Mouse (Mus musculus) intestine, embryonic 14.5 days (tissue): ENCODE measurements around the gene Gm11444. TPM values are rescaled to one million over a fixed set of nuclear protein-coding genes. Genes with fewer than 3 reads are reported as not detected.

Source experiments
- ATAC-seq: fragments of 200-750 bp; cut with Nextera tagmentation; replicated peaks from 2 replicates; pipeline ENCODE4 v1.8.0; 2017; ENCODE audit warnings: low read depth, moderate number of reproducible peaks, moderate TSS enrichment, moderate library complexity; ENCODE audit not compliant: low FRiP score, low TSS enrichment
- DNase-seq: peaks from one replicate; pipeline ENCODE4 v3.0.0-alpha.2; 2018; ENCODE audit warnings: low spot score
- H3K27ac ChIP-seq: fragments of 300-500 bp; sonication (generic); 2 replicates; pipeline ENCODE4 v1.5.1; 2014; ENCODE audit warnings: low read depth, mild to moderate bottlenecking, control low read depth
- H3K27me3 ChIP-seq: fragments of 300-500 bp; sonication (generic); replicated peaks from 2 replicates; pipeline ENCODE4 v1.6.1; 2014; ENCODE audit warnings: low read length, control low read depth; ENCODE audit not compliant: control insufficient read depth, insufficient read depth
- H3K36me3 ChIP-seq: fragments of 300-500 bp; sonication (generic); 2 replicates; pipeline ENCODE4 v1.6.1; 2014; ENCODE audit warnings: low read length, control low read depth; ENCODE audit not compliant: control insufficient read depth, insufficient read depth
- H3K4me1 ChIP-seq: fragments of 300-500 bp; sonication (generic); replicated peaks from 2 replicates; pipeline ENCODE4 v1.6.1; 2014; ENCODE audit warnings: low read length, control low read depth, mixed read lengths; ENCODE audit not compliant: control insufficient read depth, insufficient read depth
- H3K4me2 ChIP-seq: fragments of 300-500 bp; sonication (generic); 2 replicates; pipeline ENCODE4 v1.6.1; 2014; ENCODE audit warnings: low read length
- H3K4me3 ChIP-seq: fragments of 300-500 bp; sonication (generic); 2 replicates; pipeline ENCODE4 v1.5.1; 2014; ENCODE audit warnings: low read depth, low read length, control low read depth, mixed read lengths
- H3K9ac ChIP-seq: fragments of 300-500 bp; sonication (generic); 2 replicates; pipeline ENCODE4 v1.6.1; 2014; ENCODE audit warnings: mild to moderate bottlenecking, low read length
- H3K9me3 ChIP-seq: fragments of 300-500 bp; sonication (generic); 2 replicates; pipeline ENCODE4 v1.6.1; 2016; ENCODE audit warnings: low read length, control low read depth; ENCODE audit not compliant: control insufficient read depth
- WGBS: fragments of 180-500 bp; shearing (Covaris S2); extraction: QIAGEN DNeasy Blood & Tissue Kit; methylation state at CpG from one replicate; pipeline ENCODE4 v1.1.7; 2014; 5-methylcytosine and 5-hydroxymethylcytosine counted together
- polyA plus RNA-seq: library from polyadenylated mRNA; unstranded; fragments of >200 nt; fragmentation: Nextera tagmentation; extraction: Ambion mirVana; gene quantifications from 2 replicates; pipeline ENCODE4 v1.2.1, GENCODE M21; 2014

Gene Gm11444
- polyA plus RNA-seq, 1 experiment from 2014 or later, result not detected

DNA sequence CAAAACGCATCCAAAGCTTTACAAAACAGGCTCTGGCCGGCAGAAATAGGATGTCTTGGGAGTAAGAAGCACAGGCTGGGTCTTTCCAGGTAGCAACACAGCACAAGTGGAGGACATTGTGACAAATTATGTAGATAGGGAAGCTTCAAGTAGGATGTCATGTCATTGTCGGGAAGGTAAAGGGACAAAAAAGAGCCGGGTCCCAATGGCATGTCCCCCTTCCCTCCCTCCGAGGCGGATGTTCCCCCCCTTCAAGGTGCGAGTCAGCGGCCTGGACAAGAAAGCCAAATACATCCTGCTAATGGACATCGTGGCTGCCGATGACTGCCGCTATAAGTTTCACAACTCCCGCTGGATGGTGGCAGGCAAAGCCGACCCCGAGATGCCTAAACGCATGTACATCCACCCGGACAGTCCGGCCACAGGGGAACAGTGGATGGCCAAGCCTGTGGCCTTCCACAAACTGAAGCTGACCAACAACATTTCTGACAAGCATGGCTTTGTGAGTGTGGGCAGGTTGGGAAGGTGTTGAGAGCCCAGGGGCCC, 15.7 kb downstream of the Gm11444 start:
- H3K27ac ChIP-seq, result peak overlapping the region; percentile 88
- ATAC-seq (no peak), DNase-seq (no peak)
- peaks cover 33% of the 10 kb centered on the region for H3K4me1 ChIP-seq
- WGBS, result 21% methylated on average over 17 of the region's 17 CpGs
- H3K4me3 ChIP-seq, result peak overlapping the region; percentile 63
- H3K9me3 ChIP-seq, result no peaks in the 10 kb centered on the region
- peaks cover 93% of the 10 kb centered on the region for H3K27me3 ChIP-seq
- H3K36me3 ChIP-seq, result no peaks in the 10 kb centered on the region
- H3K4me2 ChIP-seq, result peak overlapping the region; percentile 84
- H3K9ac ChIP-seq, result peak overlapping the region; percentile 78

DNA sequence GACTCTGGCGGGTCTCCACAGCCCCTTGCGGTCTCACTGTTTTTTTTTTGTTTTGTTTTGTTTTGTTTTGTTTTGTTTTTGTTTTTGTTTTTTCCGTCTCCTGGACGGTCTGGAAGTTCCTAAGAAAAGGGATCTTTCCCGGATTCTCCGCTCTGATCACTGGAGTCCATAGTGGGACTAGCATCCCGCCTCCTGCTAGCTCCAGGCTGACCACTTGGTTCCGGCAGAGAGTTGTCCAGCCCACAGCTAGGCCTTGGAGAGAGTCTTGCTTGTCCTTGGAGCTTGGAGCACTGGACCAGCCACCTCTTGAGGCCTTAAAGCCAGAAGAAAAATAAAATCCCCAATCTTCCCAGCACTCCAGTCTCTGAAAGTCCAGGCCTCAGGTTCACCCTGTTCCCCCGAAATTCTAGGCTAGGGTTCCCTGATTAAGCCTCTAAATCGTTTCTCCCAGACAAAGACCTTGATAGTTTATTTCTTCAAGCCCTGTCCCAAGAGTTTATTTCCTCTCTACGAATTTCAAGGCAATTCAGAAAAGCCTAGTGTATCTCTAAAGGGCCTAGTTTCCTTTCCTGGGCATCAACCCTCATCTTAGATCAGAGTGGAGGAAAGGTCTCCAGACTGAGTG, 16.3 kb downstream of the Gm11444 start:
- H3K36me3 ChIP-seq, result no peaks in the 10 kb centered on the region
- peak overlapping the region; percentile 78 for H3K9ac ChIP-seq

DNA sequence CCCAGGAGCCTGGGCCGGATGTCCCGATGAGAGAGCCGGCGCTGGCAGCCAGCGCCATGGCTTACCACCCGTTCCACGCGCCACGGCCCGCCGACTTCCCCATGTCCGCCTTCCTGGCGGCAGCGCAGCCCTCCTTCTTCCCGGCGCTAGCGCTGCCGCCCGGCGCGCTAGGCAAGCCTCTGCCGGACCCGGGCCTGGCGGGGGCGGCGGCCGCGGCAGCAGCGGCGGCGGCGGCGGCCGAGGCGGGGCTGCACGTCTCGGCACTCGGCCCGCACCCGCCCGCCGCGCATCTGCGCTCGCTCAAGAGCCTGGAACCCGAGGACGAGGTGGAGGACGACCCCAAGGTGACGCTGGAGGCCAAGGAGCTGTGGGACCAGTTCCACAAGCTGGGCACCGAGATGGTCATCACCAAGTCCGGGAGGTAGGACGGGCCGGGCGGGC, 17.0 kb downstream of the Gm11444 start:
- H3K4me3 ChIP-seq, result peak overlapping the region; percentile 63
- WGBS, result 0% methylated on average over 46 of the region's 54 CpGs
- DNase-seq (peak; percentile 84), ATAC-seq (no peak)
- H3K9me3 ChIP-seq, result no peaks in the 10 kb centered on the region
- peak overlapping the region; percentile 78 for H3K9ac ChIP-seq
- H3K36me3 ChIP-seq, result no peaks in the 10 kb centered on the region
- H3K4me1 ChIP-seq, result peaks cover 37% of the 10 kb centered on the region
- peak overlapping the region; percentile 88 for H3K27ac ChIP-seq
- peaks cover 90% of the 10 kb centered on the region for H3K27me3 ChIP-seq
- H3K4me2 ChIP-seq, result peak overlapping the region; percentile 84

More for the DNA sequence above, 16.3 kb downstream of the Gm11444 start:
- Histone ChIP-seq H3K27me3 (peaks cover 92% of the 10 kb centered on the region), H3K4me1 (peaks cover 38% of the 10 kb centered on the region), H3K4me3 (peak overlapping the region; percentile 63), H3K9me3 (no peaks in the 10 kb centered on the region), H3K27ac (peak overlapping the region; percentile 88), H3K4me2 (peak overlapping the region; percentile 84)
- ATAC-seq (no peak), DNase-seq (peak; percentile 80)
- WGBS, result 19% methylated on average over 11 of the region's 11 CpGs

DNA sequence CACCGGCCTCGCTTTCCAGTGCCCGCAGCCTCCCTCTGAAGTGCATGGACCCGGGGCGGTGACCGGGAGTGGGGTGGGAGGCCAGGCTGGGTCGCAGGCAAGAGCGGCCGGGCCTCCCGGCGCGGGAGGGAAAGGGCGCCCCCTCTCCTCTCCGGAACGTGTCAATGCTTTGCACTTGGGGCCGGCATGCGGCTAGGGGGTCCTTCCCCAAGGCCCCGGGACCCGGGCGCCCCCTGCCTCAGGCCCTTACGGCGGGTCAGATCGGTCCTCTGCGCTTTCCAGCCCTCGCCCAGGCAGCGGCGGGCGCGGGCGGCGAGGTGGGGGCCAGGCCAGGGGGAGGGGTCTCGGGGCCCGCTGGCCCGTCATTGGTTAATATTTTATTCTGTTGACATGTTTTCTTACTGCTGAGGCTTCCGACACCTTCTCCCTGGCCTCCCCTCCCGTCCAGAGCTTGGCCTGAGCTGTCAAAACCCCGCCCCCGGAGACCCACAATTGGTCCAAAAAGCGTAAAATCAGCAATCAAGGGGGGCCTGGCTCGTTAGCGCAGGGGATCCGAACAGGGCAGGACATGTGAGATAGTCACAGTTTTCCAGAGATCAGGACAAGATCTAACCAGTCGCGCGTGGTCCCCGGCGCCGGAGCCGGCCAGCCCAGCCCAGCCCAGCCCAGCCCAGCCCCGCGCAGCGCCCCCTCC, 17.8 kb downstream of the Gm11444 start, which contains the start of gene Tbx2:
Gene Tbx2 (plus strand): TSS at position 321 of the 694 bp plus-strand sequence.
- WGBS, result 1% methylated on average over 39 of the region's 52 CpGs
- Histone ChIP-seq H3K27ac (peak within 1 kb of the TSS; percentile 88), H3K9me3 (no peaks in the 10 kb centered on the region), H3K27me3 (peaks cover 90% of the 10 kb centered on the region), H3K4me3 (peak within 1 kb of the TSS; percentile 63), H3K4me1 (peaks cover 36% of the 10 kb centered on the region), H3K9ac (peak within 1 kb of the TSS; percentile 78), H3K4me2 (peak within 1 kb of the TSS; percentile 84), H3K36me3 (no peaks in the 10 kb centered on the region)
- peak; percentile 88 for DNase-seq
- ATAC-seq, result peak; percentile 74

DNA sequence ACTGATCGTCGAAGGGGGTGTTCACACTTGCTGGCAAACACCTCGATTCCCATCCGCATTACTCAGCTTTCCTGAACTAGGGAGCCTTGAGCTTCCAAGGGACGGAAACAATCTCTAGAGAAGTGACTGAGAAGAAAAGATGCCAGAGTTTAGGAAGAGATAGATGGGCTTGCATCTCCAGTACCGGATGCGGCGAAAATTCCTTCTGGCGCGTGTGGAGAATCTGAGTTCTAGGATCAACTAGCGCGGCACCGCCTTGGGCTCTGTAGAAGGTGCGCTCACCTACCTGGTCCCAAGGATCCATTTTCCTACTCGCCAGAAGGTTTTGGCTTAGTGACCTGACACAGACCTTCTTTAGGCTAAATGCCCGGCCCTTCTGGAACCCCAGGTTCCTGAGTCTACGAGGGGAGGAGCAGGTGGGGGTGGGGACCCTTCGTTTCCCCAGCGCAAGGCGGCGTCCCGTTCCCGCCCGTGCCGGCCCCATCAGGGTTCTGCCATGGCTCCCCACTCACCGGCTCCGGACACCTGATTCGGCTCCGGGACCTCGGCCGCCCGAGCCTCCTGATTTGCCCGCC, 18.4 kb downstream of the Gm11444 start:
- under 1% methylated on average over 33 of the region's 33 CpGs for WGBS
- peak overlapping the region; percentile 84 for H3K4me2 ChIP-seq
- peak overlapping the region; percentile 63 for H3K4me3 ChIP-seq
- peak; percentile 84 for DNase-seq
- H3K36me3 ChIP-seq, result no peaks in the 10 kb centered on the region
- no peaks in the 10 kb centered on the region for H3K9me3 ChIP-seq
- peak overlapping the region; percentile 78 for H3K9ac ChIP-seq
- peaks cover 88% of the 10 kb centered on the region for H3K27me3 ChIP-seq
- H3K27ac ChIP-seq, result peak overlapping the region; percentile 88
- H3K4me1 ChIP-seq, result peaks cover 35% of the 10 kb centered on the region
- peak; percentile 0; the same call in 1 of the 2 replicates for ATAC-seq

DNA sequence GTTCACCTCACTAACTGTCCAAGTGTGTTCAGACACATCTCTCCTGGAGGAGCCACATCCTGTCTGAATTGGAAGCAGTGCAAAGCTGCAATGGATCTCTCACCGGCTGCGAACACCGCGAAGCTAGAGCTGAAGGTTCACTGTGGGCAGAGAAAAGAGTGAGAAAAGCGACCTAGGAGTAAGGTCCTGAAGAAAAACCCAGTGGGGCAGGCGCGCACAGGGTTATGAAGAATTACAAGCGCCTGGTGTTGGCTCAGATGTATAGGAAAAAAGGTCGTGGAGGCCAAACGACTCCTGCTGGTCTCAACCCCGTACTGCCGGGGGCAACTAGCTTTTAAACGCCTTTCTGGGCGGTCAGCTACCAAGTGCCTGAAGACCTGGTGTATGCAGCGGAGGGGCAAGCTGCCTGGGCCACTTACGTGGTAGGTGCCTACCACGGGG, 19.2 kb downstream of the Gm11444 start:
- Histone ChIP-seq H3K4me2 (peak overlapping the region; percentile 84), H3K4me3 (peak overlapping the region; percentile 63; the same call in 1 of the 2 replicates), H3K4me1 (peaks cover 35% of the 10 kb centered on the region), H3K27ac (peak overlapping the region; percentile 88), H3K36me3 (no peaks in the 10 kb centered on the region), H3K9ac (0 out of 2 replicates have a peak overlapping the region, but pooled peaks have one; percentile 20), H3K27me3 (peaks cover 85% of the 10 kb centered on the region), H3K9me3 (no peaks in the 10 kb centered on the region)
- WGBS, result 10% methylated on average over 17 of the region's 17 CpGs
- DNase-seq (peak; percentile 82), ATAC-seq (no peak)

DNA sequence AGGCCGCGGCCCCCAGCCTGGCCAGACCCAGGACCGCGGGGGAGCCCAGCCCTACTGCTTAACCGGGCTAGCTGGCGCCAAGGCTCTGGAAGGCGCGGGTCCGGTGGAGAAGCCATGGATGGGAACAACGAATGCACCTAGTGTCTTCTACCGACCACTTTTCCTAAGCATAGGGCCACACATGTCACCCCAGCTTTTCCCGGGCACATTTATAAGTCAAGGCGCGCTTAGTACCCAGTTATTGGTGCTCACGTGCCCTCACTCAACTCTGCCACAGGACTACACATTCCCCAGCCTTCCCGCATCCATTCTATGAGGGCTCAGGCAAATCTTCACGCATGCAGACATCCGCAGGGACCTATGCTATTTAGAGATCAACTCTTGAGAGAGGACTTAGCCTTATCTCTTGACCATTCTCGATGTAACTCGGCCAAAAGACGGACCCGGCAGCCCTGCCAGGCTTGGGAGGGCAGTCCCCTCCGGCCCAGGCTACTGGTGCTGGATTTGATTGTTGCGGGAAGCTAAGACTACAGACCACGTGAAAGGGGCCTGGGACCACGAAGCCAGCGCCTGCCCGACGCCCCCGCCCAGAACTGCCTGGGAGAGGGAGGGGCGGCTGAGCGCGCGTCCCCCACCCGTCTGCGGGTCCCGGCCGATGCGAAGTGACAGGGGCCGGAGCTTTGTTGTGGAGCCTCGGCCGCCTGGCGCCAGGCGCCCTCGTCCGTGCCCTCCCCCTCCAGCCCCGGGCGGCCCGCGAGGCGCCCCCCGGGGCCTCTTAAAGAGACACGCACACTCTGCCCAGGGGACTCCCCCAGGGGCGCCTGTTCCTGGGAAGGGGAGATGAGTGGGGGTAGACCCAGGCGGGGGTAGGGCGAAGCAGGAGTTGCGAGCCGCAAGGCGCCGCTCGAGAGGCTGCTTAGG, 20.4 kb downstream of the Gm11444 start:
- Histone ChIP-seq H3K27ac (peak overlapping the region; percentile 88), H3K9me3 (no peaks in the 10 kb centered on the region), H3K9ac (peak overlapping the region; percentile 47), H3K4me2 (peak overlapping the region; percentile 84), H3K27me3 (peaks cover 76% of the 10 kb centered on the region), H3K4me3 (peak overlapping the region; percentile 29), H3K4me1 (peaks cover 38% of the 10 kb centered on the region), H3K36me3 (no peaks in the 10 kb centered on the region)
- no peak for ATAC-seq
- peak; percentile 83 for DNase-seq
- whole genome bisulfite sequencing, result 6% methylated on average over 54 of the region's 61 CpGs
